Mouse (Mus musculus) kidney, adult 8-10 months (tissue): ENCODE results near the gene Trim58.

Experiments
- DNase-seq, 2 experiments: peaks; one replicate each; pipeline ENCODE4 v3.0.0; 2022

Gene Trim58

GRCm38 (mm10) chr11:58655151-58655550 lies 14.9 kb downstream of the Trim58 start:
- no peak for DNase-seq

DNA sequence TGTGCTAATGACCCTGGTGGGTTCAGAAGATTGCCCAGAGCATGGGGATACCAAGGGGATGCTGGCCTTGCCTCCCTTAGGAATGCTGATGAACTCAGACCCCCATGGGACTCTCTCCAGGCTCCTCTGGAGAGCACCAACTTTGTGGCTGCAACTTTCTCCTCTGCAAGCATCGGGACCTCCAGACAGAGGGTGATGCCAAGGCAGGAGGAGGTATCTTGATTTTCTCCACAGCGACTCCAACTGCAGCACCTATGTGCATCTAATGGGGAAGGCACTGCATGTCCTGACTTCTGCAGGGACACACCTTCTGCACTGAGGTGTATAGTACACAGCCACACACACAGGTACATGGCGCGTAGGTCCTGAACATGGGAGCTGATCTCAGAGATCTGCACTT lies 18.3 kb downstream of the Trim58 start, which contains the start of gene Olfr322:
Gene Olfr322 (plus strand): TSS at position 187 of the 400 bp plus-strand sequence.
- no peak for DNase-seq

GRCm38 (mm10) chr11:58669252-58669651 lies 29.0 kb downstream of the Trim58 start:
- DNase-seq: no peak

GRCm38 (mm10) chr11:58671825-58672224 lies 31.6 kb downstream of the Trim58 start:
- no peak for DNase-seq

- no peak for DNase-seq
Measured at GRCm38 (mm10) chr11:58680799-58681198, 40.5 kb downstream of the Trim58 start, which contains the start of gene Olfr320. Gene Olfr320, plus strand, starts transcription at chr11:58681099.

- DNase-seq: no peak
Measured at GRCm38 (mm10) chr11:58698862-58699261, 58.6 kb downstream of the Trim58 start, which contains the start of gene Olfr319. Gene Olfr319, plus strand, starts transcription at chr11:58699162.
